13 mouse cellular contexts compared by ENCODE assay signal in genomic region chr5:122218928-122219327, GRCm38 (mm10). TPM values are rescaled to one million over a fixed set of nuclear protein-coding genes. Genes with fewer than 3 reads are reported as not detected.
DNase-seq lines count a peak whose midpoint lies in the region; ATAC-seq lines count a peak whose summit lies in the region.
"Had no signal": no experiment of that assay in that cellular context is flagged by ENCODE, and none has a peak within 500 bp of the region (broad histone marks: within the 10 kb centered on the region; RNA-seq: fewer than 3 reads in every experiment).

No protein-coding gene starts in this region.

- ATAC-seq in CD4-positive, CD25-positive, alpha-beta regulatory T cell, adult 4 months = peak; percentile 52
- peak; percentile 51 for ATAC-seq in inflammation-experienced regulatory T-cells, adult 6 months
- ATAC-seq: forebrain, embryonic 16.5 days; intestine, postnatal 0 days had no signal

- DNase-seq in layer of hippocampus, adult 9-11 months = peak; percentile 67
- DNase-seq in layer of hippocampus, adult 18-20 months (ENCODE audit: low spot score in 2 of 2) = no peak
- DNase-seq in thymus, postnatal 0 days (ENCODE audit: low spot score) = peak; percentile 48
- DNase-seq in testis, postnatal 10 days (ENCODE audit: low spot score) = no peak
- no peak for DNase-seq in spleen, postnatal 4 days (ENCODE audit: low spot score in 2 of 2)
- DNase-seq in cerebellum, adult 8-10 months = no peak
- DNase-seq: adrenal gland, adult 2 months; gastrocnemius, postnatal 14 days; midbrain, embryonic 14.5 days had no signal

RNA-seq across cellular contexts. Expression of gene Hvcn1, which starts 12.3 kb away (rescaled TPM):
- 1 to 10 TPM; 2.4 to 3.1 TPM for total RNA-seq in layer of hippocampus, adult 18-20 months (2021)
- 100 to 1,000 TPM in 1 of 2 experiments, 10 to 100 TPM in 1; 51.8 to 108 TPM for polyA plus RNA-seq in CD4-positive, CD25-positive, alpha-beta regulatory T cell, adult 4 months (2017; shearing (Covaris generic))
- polyA plus RNA-seq in inflammation-experienced regulatory T-cells, adult 6 months (2017; shearing (Covaris generic)) = 10 to 100 TPM; 31.9 to 54.2 (median 48.9) TPM
- polyA plus RNA-seq in thymus, postnatal 0 days (2015; fragmentation: Nextera tagmentation; extraction: Ambion mirVana) = 22.3 and 24.6 TPM in 2 replicates

RNA-seq across cellular contexts. Expression of gene Tctn1, which starts 45.3 kb away (rescaled TPM):
- total RNA-seq in layer of hippocampus, adult 18-20 months (2021) = 10 to 100 TPM; 10.9 to 12.0 TPM
- polyA plus RNA-seq in CD4-positive, CD25-positive, alpha-beta regulatory T cell, adult 4 months (2017; shearing (Covaris generic)) = 1 to 10 TPM; 1.1 to 2.0 TPM
- 1 to 10 TPM in 1 of 3 experiments, under 1 TPM in 2; 0.68 to 1.7 (median 0.90) TPM for polyA plus RNA-seq in inflammation-experienced regulatory T-cells, adult 6 months (2017; shearing (Covaris generic))
- polyA plus RNA-seq in thymus, postnatal 0 days (2015; fragmentation: Nextera tagmentation; extraction: Ambion mirVana) = 1.8 and 3.3 TPM in 2 replicates

Comparison
In these comparisons a context has a peak if more than half of its experiments do, and no peak if none do; other contexts are left out.
1. DNase-seq: peak in layer of hippocampus, adult 9-11 months (single experiment) and thymus, postnatal 0 days (single experiment); none in layer of hippocampus, adult 18-20 months (0 of 2), testis, postnatal 10 days (single experiment), spleen, postnatal 4 days (0 of 2) and cerebellum, adult 8-10 months (single experiment).